Mouse (Mus musculus) brain, embryonic 14.5 days (tissue): ENCODE results near the gene ccdc198. TPM values are rescaled to one million over a fixed set of nuclear protein-coding genes. Genes with fewer than 3 reads are reported as not detected.
"Not testable (repeated sequence)": the region's sequence is repeated elsewhere in the genome, so short reads cannot be mapped to it uniquely, and the experiment has no call there.

ENCODE experiments used
- DNase-seq: peaks from one replicate; pipeline ENCODE4 v3.0.0-alpha.2; 2011; ENCODE audit warnings: low read depth
- CTCF ChIP-seq: fragments of 200-500 bp; IDR thresholded peaks from 2 replicates; pipeline ENCODE4 v1.5.1; 2012; ENCODE audit warnings: inconsistent platforms, mild to moderate bottlenecking, moderate library complexity, borderline replicate concordance; ENCODE audit not compliant: insufficient read depth, insufficient read length; ENCODE audit errors: extremely low read depth
- POLR2A ChIP-seq: fragments of 200-500 bp; IDR thresholded peaks from 2 replicates; pipeline ENCODE4 v1.6.1; 2012; ENCODE audit warnings: mild to moderate bottlenecking, inconsistent platforms, borderline replicate concordance; ENCODE audit not compliant: poor library complexity, insufficient read depth, insufficient read length, severe bottlenecking; ENCODE audit errors: extremely low read depth
- polyA plus RNA-seq: library from polyadenylated mRNA; depleted of rRNA; stranded (reverse); fragments of >200 nt; gene quantifications from 2 replicates; pipeline ENCODE4 v1.2.3, GENCODE M21; 2012; rRNA removed

ccdc198 gene
- polyA plus RNA-seq, result 0.06 and 0.18 TPM in 2 replicates

- DNase-seq, result no peak
- TF ChIP-seq CTCF (no peak), POLR2A (no peak)
Measured at GRCm38 (mm10) chr14:49245126-49245714, at the start of gene ccdc198. TSS of gene ccdc198 (minus strand) at chr14:49245474.

DNA sequence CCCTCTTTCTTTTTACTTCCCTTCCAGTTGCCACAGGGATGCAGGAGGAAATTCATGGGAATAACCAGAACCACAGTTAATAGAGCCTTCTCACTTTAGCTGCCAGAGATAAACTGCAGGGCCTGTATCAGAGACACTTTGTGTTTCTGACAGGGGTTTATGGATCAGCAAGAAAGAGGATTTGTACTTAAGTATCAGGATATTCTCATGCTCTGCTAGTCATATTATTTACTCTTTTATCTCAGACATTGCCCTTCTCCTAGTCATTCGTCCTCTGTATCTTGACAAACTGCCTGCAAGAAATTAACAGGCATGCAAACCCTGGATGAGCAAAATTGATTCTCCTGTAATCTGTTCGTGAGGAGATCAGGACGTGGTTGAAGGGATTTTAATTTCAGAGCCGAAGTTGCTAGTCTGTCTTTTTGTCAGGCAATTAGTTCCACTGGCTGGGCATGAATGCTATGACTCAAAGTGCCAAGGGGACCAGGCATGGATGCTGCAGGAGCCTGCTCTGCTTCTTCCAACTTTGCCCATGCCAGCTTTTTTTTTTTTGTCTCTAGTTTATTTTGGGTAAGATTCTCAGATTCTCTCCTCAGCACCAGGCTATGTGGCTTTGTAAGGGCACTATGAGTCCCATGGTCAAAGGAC, 48.7 kb upstream of the ccdc198 start:
- TF ChIP-seq CTCF, result no peak
- TF ChIP-seq POLR2A, result no peak
- peak; percentile 92 for DNase-seq

DNA sequence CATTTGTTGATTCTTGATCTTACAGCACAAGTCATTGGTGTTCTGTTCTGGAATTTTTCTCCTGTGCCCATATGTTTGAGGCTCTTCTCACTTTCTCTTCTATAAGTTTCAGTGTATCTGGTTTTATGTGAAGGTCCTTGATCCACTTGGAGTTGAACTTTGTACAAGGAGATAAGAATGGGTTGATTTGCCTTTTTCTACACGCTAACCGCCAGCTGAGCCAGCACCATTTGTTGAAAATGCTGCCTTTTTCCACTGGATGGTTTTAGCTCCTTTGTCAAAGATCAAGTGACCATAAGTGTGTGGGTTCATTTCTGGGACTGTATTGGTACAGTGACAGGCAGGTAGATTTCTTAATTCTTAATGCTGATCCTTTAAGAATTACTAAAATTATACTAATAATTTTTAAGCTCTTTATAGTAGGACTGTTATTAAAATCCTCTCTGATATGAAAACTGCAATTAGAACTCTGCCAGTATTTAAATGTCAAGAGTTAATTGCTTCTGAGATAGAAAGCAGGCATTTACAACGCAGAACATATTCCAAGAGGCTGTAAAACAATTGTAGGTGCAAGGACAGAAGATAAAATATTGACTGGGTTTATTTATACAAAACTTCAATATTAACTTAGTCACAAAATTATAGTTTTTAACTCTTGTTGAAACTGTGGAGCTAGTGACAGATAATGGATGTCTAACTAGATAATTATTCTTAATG, 44.9 kb upstream of the ccdc198 start:
- TF ChIP-seq POLR2A, result no peak
- DNase-seq, result no peak

DNA sequence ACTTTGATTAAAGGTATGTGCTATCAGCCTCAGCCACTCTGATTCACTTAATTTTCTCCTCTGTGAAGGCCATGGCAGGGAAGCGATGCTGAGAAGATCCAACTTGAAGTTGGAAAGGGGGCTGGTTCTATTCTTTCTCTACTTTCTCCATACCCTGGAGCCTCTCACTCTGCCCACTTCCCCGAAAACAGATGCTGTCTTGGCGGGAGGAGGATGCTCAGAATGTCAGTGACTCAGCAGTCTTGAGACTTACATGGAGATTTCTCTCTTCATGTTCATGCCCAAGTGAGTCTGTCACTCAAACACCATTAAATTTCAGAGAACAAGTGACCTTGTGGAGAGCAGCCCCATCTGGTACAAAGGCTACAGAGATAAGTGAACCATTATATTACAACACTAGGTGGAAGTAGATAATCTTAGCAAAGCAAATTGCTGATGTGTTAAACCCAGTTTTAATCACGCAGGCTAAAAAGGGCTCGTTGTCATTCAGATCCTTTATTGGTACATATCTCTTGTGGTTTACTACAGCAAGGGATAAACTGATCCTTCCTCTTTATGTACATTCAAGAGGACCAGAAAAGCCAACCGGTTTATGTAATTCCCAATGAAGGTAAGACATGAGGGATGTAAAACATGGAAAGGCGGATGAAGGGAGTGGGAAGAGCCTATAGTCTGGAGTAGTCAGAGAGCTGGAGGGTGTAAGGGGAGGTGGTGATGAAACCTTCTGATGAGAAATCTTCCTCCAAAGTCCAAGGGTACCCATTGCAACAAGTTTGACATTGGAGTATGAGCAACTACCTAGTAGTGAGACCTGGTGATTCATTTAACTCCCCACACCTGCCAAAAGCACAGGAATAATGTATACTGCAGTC, 38.7 kb upstream of the ccdc198 start:
- DNase-seq, result no peak
- TF ChIP-seq CTCF (no peak), POLR2A (no peak)

GRCm38 (mm10) chr14:49278880-49279279, 33.6 kb upstream of the ccdc198 start:
- no peak for TF ChIP-seq CTCF
- TF ChIP-seq POLR2A, result no peak
- DNase-seq, result no peak

DNA sequence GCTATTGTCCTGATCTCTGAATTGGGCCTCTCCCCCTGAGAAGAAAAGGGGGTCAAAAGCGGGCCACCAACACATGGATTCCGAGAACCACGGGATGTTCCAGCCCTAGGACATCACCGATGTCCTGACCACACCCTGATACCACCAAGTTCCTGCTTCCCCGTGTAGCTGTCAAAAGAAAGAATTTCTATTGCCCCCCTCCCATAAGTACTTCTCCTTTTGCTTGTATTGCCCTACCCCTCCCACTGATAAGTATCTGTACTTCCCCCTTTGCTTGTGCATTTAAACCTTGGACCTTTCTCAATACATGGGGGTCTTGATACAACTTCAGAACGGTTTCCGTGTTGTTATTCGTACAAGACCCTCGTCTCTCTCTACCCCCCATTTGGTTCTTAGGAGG, 33.2 kb upstream of the ccdc198 start:
- not testable (repeated sequence) for DNase-seq

DNA sequence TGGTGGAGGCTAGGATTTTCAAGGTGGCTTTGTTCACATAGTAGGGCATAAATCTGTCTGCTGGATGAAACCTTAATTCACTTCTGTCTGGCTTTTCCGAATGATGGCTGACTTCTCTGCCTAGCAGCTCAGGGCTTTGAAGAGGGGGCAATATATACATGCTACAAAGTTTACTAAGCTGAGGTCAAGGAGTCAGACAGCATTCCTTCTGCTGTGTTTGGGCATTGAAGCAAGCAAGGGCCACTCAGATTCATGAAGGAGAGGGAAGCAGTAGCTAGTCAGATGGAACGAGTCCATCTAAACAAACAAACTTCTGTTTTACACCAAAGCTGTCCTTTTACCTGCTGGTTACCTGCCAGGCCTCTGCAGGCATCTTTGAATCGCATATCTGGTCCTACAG, 32.4 kb upstream of the ccdc198 start:
- TF ChIP-seq CTCF (no peak), POLR2A (no peak)
- no peak for DNase-seq

DNA sequence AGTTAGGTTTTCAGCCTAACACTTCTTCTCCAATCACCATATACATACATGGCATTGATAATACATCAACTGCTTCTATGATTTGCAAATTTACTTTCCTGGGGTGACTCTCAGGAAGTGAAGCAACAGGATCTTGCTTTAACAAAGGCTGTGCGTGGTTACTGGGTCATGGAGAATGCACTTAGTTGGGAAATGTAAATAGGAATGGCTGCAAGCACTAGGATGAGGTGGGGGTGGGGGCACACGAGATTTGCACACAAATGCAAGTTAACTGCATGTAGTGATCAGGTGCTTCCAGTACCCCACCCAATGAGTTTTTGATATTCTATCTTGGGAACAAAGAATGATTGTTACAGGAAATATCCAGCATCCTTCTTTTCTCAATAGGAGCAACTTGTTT, 30.1 kb upstream of the ccdc198 start:
- no peak for TF ChIP-seq CTCF
- DNase-seq, result no peak

DNA sequence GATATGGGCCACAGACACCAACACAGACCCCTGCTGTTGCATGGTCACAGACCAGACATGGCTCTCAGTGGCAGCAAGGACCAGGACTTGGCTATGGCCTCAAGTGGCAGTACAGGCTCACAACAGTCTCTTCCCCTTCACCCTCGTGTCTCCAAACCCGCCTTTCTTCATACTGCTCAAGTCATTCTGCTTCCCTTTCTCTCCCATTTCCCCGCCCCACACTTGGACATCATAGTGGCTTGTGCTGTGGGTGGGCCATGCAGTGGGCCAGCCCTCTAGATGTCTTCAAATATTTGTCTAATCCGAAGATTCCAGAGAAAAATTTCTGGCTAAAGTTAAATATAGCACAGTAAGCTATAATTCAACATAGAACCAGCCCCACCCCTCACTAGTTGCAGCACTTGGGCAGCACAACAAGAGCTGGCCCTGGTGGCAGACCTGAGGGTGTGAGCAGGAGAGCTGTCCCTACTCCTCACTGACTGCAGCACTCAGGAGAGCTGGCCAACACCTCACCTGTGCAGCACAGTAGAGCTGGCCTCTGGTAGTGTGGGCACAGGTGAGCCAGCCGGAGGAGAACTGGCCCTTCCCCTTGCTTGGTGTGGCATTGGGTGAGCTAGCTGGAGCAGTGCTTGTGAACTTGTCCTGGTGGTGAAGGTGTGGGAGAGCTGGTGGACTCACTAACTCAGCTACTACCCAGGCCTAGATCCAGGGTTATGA, 20.2 kb upstream of the ccdc198 start:
- no peak for DNase-seq
- no peak for TF ChIP-seq POLR2A
- no peak for TF ChIP-seq CTCF

GRCm38 (mm10) chr14:49241522-49241921, 3.8 kb downstream of the ccdc198 start:
- TF ChIP-seq CTCF (no peak), POLR2A (no peak)
- peak; percentile 45 for DNase-seq

DNA sequence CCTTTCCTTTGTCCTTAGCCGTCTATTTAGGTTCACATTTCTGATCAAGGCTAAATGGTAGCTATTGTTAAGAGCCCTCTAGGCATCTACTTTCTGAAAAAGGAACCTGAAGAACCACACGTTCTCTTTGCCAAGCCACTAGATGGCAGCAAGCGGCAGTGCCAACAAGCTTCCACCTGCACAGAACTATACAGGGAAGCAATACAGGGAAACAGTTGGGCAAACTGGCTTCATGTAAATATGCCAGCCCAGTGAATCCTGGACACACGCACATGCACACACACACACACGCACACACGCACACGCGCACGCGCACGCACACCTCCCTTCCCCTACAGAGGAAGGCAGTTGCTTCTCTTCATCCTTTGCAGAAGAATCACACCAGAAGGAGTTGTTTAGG, 7.1 kb downstream of the ccdc198 start:
- peak; percentile 93 for DNase-seq
- TF ChIP-seq CTCF (peak; percentile 91), POLR2A (no peak)
